Mouse (Mus musculus) cerebellum, postnatal 14 days (tissue): ENCODE results near the gene Mtnr1a.
"Not testable (repeated sequence)": the region's sequence is repeated elsewhere in the genome, so short reads cannot be mapped to it uniquely, and the experiment has no call there.

ENCODE experiments used
- DNase-seq, 2 experiments: peaks; one replicate each; pipeline ENCODE4 v3.0.0; 2021; ENCODE audit warnings: mixed read lengths in 2 of 2

Gene Mtnr1a

DNA sequence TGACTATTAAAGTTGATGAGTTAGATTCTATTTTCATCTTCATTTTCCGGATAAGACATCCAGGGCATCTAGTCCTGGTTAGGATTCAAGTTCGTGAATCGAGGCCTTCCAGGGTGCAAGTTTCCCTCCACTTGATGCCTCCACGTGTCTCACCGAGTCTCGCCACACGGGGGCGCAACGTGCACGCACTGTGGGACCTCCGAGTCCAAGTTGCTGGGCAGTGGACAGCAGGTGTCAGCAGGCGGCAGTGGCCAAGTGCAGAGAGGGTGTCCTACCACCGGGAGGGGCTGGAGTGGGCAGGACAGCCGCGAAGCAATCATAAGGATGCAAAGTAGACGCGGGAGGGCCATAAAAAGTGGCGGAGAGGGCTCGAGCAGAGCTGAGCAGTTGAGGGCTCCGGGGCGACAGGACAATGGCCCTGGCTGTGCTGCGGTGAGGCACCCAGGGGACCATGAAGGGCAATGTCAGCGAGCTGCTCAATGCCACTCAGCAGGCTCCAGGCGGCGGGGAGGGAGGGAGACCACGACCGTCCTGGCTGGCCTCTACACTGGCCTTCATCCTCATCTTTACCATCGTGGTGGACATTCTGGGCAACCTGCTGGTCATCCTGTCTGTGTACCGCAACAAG lies at the start of gene Mtnr1a:
Gene Mtnr1a (plus strand): TSS at position 379 of the 628 bp plus-strand sequence.
- peak; percentile 97 to 99 for DNase-seq

DNA sequence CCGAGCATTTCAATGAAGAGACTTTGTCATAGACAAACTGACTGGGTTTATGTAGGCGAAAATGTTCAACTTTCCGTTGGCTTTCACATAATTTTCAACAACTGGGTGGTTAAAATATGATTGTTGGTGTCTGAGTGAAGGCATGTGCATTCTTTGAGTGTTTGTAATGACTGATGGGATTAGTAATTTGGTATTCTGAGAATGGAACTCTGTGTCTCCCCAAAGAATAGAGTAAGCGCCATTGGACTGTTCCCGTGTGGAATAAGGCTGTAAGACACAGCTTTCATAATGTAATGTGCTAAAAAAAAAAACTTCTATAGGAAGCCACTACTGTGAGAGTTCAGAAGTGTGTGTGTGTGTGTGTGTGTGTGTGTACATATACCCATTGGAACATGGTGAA lies 49.7 kb upstream of the Mtnr1a start:
- DNase-seq, result no peak

DNA sequence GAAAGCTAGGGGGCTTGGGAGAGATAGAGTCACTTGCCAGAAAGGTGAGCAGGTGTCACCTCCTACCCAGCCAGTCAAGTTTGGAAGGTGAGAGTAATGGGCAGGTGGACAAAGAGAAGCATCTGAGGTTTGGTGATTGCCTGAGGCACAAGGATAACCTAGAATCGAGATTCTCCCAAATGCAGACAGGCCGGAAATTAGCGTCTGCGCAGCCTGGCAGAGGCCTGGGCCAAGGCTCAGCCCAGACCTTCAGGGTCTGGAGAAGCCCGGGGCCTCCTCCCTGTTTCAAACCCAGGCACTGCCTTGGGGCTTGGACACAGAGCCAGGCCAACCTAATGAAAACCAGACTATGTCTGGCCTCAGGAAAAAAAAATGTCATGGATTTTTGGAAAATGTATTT lies 47.8 kb upstream of the Mtnr1a start:
- DNase-seq, result peak; percentile 56 to 63

GRCm38 (mm10) chr8:45021911-45022665 lies 46.8 kb upstream of the Mtnr1a start:
- peak; percentile 64 to 76 for DNase-seq

DNA sequence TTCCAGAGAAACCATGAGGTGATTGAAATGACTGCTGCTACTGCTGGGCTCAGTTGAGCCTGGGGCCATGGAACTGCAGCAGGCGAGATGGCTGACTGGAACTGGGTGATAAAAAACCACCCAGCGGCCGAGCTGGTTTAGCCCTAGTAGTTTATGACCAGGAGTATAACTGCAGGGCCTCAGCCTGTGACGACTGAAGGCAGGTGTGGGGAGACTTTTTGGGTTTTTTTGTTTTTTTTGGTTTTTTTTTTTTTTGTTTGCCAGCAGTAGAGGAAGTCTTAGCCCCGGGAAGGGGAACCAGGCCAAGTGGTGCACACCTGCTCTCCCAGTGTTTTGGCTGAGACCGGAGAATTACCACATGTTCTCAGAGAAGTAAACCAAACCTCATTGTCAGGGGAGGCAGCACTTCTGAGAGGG lies 40.8 kb upstream of the Mtnr1a start:
- peak; percentile 50 to 55 for DNase-seq

- DNase-seq, result no peak
These were observed 30.6 kb upstream of the Mtnr1a start for GRCm38 (mm10) chr8:45038350-45038749.

DNA sequence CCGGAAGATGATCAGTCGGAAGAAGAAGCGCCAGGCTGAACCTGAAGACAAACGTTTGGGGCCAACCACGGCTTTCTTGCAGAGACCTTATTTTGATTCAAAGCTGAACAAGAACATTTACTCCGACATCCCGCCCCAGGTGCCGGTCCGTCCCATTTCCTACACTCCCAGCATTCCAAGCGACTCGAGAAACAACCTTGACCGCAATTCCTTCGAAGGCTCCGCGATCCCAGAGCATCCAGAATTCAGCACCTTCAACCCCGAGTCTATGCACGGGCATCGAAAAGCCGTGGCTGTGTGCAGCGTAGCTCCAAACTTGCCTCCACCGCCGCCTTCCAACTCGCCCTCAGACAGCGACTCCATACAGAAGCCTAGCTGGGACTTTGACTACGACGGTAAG lies 24.8 kb upstream of the Mtnr1a start:
- no peak for DNase-seq

GRCm38 (mm10) chr8:45050451-45050850 lies 18.5 kb upstream of the Mtnr1a start:
- DNase-seq, result no peak

GRCm38 (mm10) chr8:45051236-45051635 lies 17.7 kb upstream of the Mtnr1a start:
- no peak for DNase-seq

DNA sequence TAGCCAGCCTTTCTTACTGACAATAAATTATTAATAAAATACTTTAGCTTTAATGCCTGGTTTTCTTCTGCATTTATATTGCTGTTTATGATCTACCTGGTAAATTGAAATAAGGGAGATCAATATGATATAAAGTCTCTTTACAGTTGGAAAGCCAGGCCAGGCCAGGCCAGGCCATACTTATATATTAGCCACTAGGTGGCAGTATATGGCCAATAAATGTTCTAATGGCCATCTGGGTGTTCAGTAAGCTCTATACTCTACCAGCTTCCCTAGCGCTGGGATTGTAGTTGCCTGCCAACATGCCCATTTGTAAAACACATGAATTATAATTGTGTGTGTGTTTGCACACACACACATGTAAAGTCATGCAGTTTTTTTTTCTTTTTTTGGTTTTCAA lies 16.7 kb upstream of the Mtnr1a start:
- no peak for DNase-seq

DNA sequence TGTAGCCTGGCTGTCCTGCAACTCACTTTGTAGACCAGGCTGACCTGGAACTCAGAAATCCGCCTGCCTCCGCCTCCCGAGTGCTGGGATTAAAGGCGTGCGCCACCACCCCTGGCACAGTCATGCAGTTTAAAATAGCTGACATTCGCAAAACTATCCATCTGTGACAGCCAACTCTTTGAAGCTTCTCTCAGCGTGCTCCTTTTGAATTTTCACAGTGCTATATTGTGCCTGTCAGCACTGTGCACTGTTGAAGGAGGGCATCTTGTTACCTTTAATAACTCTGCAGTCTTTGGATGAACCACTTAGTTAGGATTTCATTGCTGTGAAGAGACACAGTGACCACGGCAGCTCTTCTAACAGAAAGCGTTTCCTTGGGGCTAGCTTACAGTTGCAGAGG lies 16.3 kb upstream of the Mtnr1a start:
- DNase-seq, result no peak

- DNase-seq, result peak in 1 of 2 experiments; percentile 16
These were observed 13.4 kb upstream of the Mtnr1a start for GRCm38 (mm10) chr8:45055500-45055899.

GRCm38 (mm10) chr8:45056810-45057209 lies 12.1 kb upstream of the Mtnr1a start:
- peak; percentile 17 to 18 for DNase-seq

DNA sequence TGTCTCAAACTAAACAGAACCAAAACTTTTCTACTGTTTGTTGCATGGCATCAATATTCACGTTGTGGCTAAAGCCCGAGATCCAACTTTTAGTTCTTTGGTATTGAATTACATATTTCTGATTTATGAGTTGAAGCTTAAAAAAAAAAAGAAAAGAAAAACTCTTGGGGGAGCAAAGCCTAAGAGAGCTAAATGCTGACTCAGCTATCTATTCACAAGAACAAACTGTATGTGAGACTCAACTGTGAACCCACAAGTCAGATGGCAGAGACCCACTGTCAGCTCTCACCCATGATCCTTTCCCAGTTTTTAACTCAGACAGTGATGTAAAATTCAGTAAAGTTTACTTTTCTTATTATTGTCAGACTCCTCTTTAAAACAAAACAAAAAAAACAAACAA lies 8.9 kb upstream of the Mtnr1a start:
- DNase-seq, result no peak

- no peak for DNase-seq
These were observed 6.6 kb upstream of the Mtnr1a start for GRCm38 (mm10) chr8:45062311-45062710.

DNA sequence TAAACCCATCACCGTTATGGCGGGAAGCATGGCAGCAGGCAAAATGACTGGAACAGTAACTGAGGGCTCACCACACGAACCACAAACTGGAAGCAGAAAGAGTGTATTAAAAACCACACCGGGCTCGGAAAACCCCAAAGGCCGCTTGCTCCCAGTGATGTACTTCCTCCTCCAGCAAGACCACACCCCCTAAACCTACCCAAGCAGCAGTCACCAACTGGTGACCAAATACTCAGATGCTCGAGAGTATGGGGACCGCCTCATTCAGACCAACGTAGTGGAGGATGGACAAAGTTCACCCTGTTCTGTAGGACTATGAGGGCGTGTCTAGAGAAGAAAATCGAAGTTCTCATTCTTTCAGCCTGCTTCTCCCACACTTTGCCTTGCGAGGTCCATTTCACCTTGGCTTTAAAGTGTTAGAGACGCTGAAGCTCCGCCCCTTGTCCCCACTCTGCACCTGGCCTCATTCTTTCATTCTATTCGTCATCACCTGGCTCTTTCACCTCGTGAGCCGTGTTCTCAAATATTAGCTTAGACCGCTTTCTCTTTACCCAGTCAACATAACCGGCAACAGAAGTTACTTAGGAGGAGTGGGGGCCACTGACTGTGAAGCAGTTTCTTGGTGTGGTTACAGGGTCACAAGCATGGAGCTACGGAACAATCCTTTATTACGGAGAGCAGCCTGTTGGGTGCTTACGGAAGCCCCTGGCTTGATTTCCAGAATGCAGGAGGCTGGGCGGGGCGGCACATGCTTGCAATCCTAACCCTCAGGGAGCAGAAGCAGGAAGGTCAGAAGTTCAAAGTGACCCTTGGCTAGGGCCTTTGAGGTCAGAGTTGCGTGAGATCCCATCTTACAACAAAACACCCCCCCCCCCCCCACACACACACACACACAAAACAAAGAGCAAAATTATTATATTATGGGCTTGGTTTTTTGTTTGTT lies 5.7 kb upstream of the Mtnr1a start:
- no peak for DNase-seq

DNA sequence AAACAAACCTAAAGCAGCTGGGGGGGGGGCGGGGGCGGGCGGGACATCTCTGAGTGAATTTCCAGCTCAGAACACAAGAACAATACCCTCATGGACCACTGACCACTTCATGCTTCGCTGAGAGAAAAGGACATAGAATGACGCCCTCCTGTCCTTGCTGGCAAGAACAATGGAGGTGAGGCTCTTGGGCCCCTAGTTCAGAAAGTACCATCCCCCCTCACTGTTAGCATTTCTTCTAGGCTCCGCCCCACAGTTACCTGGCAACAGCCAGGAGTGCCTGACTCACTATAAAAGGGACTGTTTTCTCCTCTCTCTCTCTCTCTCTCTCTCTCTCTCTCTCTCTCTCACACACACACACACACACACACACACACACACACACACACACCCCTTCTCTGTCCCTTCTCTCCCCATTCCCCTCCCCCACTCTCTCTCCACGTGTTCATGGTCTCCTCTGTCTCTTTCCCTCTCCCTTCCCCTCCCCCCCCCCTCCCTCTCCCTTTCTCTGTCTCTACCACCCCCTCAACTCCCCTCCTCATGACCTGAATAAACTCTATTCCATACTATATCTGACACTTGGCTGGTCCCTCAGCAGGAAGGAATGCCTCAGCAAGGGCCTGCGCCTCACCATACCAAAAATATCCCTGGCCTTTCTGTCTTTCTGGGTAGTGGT lies 4.6 kb upstream of the Mtnr1a start:
- DNase-seq, result no peak

DNA sequence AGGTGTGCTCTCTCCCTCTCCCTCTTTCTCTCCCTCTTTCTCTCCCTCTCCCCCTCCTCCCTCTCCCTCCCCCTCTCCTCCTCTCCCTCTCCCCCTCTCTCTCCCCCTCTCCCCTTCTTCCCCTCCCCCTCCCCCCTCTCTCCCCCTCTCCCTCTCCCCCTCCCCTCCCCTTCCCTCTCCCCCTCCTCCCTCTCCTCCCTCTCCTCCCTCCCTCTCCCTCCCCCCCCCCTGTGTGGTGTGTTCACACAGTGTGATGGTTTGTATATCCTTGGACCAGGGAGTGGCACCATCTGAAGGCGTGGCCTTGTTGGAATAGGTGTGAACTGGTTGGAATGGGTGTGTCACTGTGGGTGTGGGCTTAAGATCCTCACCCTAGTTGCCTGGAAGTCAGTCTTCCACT lies 3.5 kb upstream of the Mtnr1a start:
- DNase-seq, result not testable (repeated sequence)

- no peak for DNase-seq
These were observed 2.0 kb downstream of the Mtnr1a start for GRCm38 (mm10) chr8:45070949-45071348.

- DNase-seq, result no peak
These were observed 11.9 kb downstream of the Mtnr1a start for GRCm38 (mm10) chr8:45080850-45081249.

GRCm38 (mm10) chr8:45093599-45093998 lies 24.7 kb downstream of the Mtnr1a start:
- no peak for DNase-seq

DNA sequence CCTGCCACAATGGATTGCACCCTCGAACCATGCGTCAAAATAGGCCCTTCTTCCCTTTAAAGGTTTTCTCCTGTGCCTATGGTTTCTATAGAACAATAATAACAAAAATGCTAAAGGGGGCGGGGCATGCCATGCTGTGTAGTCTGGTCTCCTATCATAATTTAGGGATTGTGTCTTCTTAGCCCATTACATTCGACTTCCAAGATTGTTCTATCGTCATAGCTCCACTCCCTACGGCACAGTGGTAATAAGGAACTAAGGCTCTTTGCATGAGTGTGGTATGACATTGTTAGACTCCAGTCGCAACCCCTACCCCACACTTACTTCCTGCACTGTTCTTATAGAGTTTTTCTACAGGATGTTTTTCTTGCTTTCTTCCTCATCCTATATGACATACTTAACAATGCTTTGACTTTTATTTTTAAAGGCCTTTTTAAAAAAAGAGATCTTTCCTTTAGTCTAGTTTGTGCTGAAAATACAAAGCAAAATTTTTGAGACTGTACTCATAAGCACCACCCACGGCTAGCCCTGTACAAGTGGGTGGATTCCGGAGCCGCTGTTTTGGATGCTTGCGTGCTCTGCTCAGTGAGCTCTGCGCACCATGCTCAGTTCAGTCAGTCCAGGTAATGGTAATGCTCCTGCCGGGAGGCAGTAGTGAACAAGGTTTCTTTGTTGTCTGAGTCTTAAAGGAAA lies 40.6 kb downstream of the Mtnr1a start:
- peak; percentile 5 to 11 for DNase-seq
